Mouse (Mus musculus): ENCODE data around the gene Ctdsp2. TPM values are rescaled to one million over a fixed set of nuclear protein-coding genes. Genes with fewer than 3 reads are reported as not detected.

Gene Ctdsp2
- polyA plus RNA-seq, 1 experiment from 2014 or later, result 64.8 TPM

GRCm38 (mm10) chr10:127041774-127042338 lies 63.3 kb downstream of the Ctdsp2 start:
- peak overlapping the region; percentile 72 for H3K9ac ChIP-seq (replicated peaks; ENCODE audit: low read length)
- H3K36me3 ChIP-seq (replicated peaks; ENCODE audit: control insufficient read depth, insufficient read depth, low read depth, low read length), result peaks cover 3% of the 10 kb centered on the region
- H3K4me2 ChIP-seq (ENCODE audit: low read depth, low read length), result peak overlapping the region; percentile 85
- H3K9me3 ChIP-seq (replicated peaks; ENCODE audit: control insufficient read depth, low read length), result no peaks in the 10 kb centered on the region
- H3K4me1 ChIP-seq (ENCODE audit: control insufficient read depth, insufficient read depth, low read length), result no peaks in the 10 kb centered on the region
- ATAC-seq (replicated peaks; ENCODE audit: insufficient number of reproducible peaks, low FRiP score, low TSS enrichment, low read depth) (peak; percentile 82), DNase-seq (ENCODE audit: low spot score) (peak; percentile 94)
- H3K4me3 ChIP-seq (ENCODE audit: low read depth, low read length), result peak overlapping the region; percentile 78
- H3K27me3 ChIP-seq (ENCODE audit: control insufficient read depth, insufficient read depth, low read length), result no peaks in the 10 kb centered on the region
- no peak overlapping the region; the same call in 1 of the 2 replicates for H3K27ac ChIP-seq (replicated peaks; ENCODE audit: low read depth, low read length)
- under 1% methylated on average over 41 of the region's 44 CpGs for WGBS

DNA sequence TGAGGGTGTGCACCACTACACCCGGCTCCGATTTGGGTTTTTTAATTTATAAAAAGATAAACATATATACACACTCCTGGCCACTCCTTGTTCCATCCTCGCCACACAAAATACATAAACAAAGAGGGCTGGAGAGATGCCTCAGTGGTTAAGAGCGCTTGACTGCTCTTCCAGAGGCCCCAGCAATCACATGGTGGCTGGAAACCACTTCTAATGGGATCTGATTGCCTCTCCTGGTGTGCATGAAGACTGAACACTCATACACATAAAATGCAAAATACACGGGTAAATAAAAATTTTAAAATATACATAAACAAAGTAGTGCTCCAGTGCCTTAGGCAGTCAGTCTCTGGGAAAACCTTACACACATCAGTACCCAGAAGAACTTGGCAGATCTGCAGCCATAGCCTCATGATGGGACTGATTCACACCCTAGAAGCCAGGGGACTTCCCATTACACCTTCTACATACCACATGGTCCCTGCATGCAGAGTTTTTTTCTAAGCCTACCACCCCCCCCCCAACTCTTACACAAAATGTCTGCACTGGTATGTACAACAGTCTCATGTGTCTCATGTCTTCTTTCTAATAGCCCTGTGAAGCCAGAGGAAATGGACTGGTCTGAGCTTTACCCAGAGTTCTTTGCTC lies 64.1 kb downstream of the Ctdsp2 start:
- H3K4me1 ChIP-seq (ENCODE audit: control insufficient read depth, insufficient read depth, low read length), result no peaks in the 10 kb centered on the region
- WGBS, result 23% methylated on average over 5 of the region's 5 CpGs
- H3K9me3 ChIP-seq (replicated peaks; ENCODE audit: control insufficient read depth, low read length), result no peaks in the 10 kb centered on the region
- H3K27ac ChIP-seq (replicated peaks; ENCODE audit: low read depth, low read length), result no peak overlapping the region
- peaks cover 3% of the 10 kb centered on the region for H3K36me3 ChIP-seq (replicated peaks; ENCODE audit: control insufficient read depth, insufficient read depth, low read depth, low read length)
- DNase-seq (ENCODE audit: low spot score) (no peak), ATAC-seq (replicated peaks; ENCODE audit: insufficient number of reproducible peaks, low FRiP score, low TSS enrichment, low read depth) (no peak)
- H3K4me3 ChIP-seq (ENCODE audit: low read depth, low read length), result peak overlapping the region; percentile 78
- H3K27me3 ChIP-seq (ENCODE audit: control insufficient read depth, insufficient read depth, low read length), result no peaks in the 10 kb centered on the region; the same call in none of the 2 replicates
- H3K4me2 ChIP-seq (ENCODE audit: low read depth, low read length), result peak overlapping the region; percentile 85
- peak overlapping the region; percentile 72 for H3K9ac ChIP-seq (replicated peaks; ENCODE audit: low read length)

GRCm38 (mm10) chr10:127043187-127043586 lies 64.7 kb downstream of the Ctdsp2 start:
- peaks cover 6% of the 10 kb centered on the region for H3K27me3 ChIP-seq (ENCODE audit: control insufficient read depth, insufficient read depth, low read length)
- WGBS, result 78% methylated on average over 6 of the region's 6 CpGs
- DNase-seq (ENCODE audit: low spot score), result no peak
- ATAC-seq (replicated peaks; ENCODE audit: insufficient number of reproducible peaks, low FRiP score, low TSS enrichment, low read depth), result no peak
- peaks cover 3% of the 10 kb centered on the region for H3K36me3 ChIP-seq (replicated peaks; ENCODE audit: control insufficient read depth, insufficient read depth, low read depth, low read length)
- H3K4me2 ChIP-seq (ENCODE audit: low read depth, low read length), result peak overlapping the region; percentile 85; the same call in 1 of the 2 replicates
- H3K4me3 ChIP-seq (ENCODE audit: low read depth, low read length), result no peak overlapping the region
- H3K4me1 ChIP-seq (ENCODE audit: control insufficient read depth, insufficient read depth, low read length), result no peaks in the 10 kb centered on the region
- no peak overlapping the region for H3K27ac ChIP-seq (replicated peaks; ENCODE audit: low read depth, low read length)
- H3K9me3 ChIP-seq (replicated peaks; ENCODE audit: control insufficient read depth, low read length), result no peaks in the 10 kb centered on the region
- no peak overlapping the region for H3K9ac ChIP-seq (replicated peaks; ENCODE audit: low read length)

- WGBS, result 28% methylated on average over 5 of the region's 5 CpGs
- H3K4me2 ChIP-seq (ENCODE audit: low read depth, low read length), result no peak within 1 kb of the TSS
- H3K4me3 ChIP-seq (ENCODE audit: low read depth, low read length), result no peak within 1 kb of the TSS
- no peaks in the 10 kb centered on the region for H3K9me3 ChIP-seq (replicated peaks; ENCODE audit: control insufficient read depth, low read length)
- DNase-seq (ENCODE audit: low spot score) (no peak), ATAC-seq (replicated peaks; ENCODE audit: insufficient number of reproducible peaks, low FRiP score, low TSS enrichment, low read depth) (no peak)
- peaks cover 36% of the 10 kb centered on the region for H3K27me3 ChIP-seq (ENCODE audit: control insufficient read depth, insufficient read depth, low read length)
- H3K4me1 ChIP-seq (ENCODE audit: control insufficient read depth, insufficient read depth, low read length), result no peaks in the 10 kb centered on the region
- H3K9ac ChIP-seq (replicated peaks; ENCODE audit: low read length), result no peak within 1 kb of the TSS
- no peak within 1 kb of the TSS for H3K27ac ChIP-seq (replicated peaks; ENCODE audit: low read depth, low read length)
- H3K36me3 ChIP-seq (replicated peaks; ENCODE audit: control insufficient read depth, insufficient read depth, low read depth, low read length), result peaks cover 3% of the 10 kb centered on the region
Observed at GRCm38 (mm10) chr10:127047954-127048353, 69.4 kb downstream of the Ctdsp2 start, which contains the start of gene Cyp27b1. Cyp27b1 (plus strand) TSS chr10:127048250.

GRCm38 (mm10) chr10:127048608-127049394 lies 70.3 kb downstream of the Ctdsp2 start:
- Histone ChIP-seq H3K27ac (replicated peaks; ENCODE audit: low read depth, low read length) (no peak overlapping the region), H3K4me3 (ENCODE audit: low read depth, low read length) (no peak overlapping the region), H3K27me3 (ENCODE audit: control insufficient read depth, insufficient read depth, low read length) (peaks cover 36% of the 10 kb centered on the region), H3K4me1 (ENCODE audit: control insufficient read depth, insufficient read depth, low read length) (no peaks in the 10 kb centered on the region), H3K9ac (replicated peaks; ENCODE audit: low read length) (no peak overlapping the region; the same call in 1 of the 2 replicates), H3K4me2 (ENCODE audit: low read depth, low read length) (no peak overlapping the region), H3K9me3 (replicated peaks; ENCODE audit: control insufficient read depth, low read length) (no peaks in the 10 kb centered on the region), H3K36me3 (replicated peaks; ENCODE audit: control insufficient read depth, insufficient read depth, low read depth, low read length) (peaks cover 3% of the 10 kb centered on the region)
- ATAC-seq (replicated peaks; ENCODE audit: insufficient number of reproducible peaks, low FRiP score, low TSS enrichment, low read depth), result no peak
- DNase-seq (ENCODE audit: low spot score), result no peak
- WGBS, result 5% methylated on average over 35 of the region's 35 CpGs

MicroRNA genes within 50 kb of the gene (microRNA counts, 519-probe panel; counts per million panel counts)
- 3,535 counts per million, percentile 51 among the panel's probes with 10 or more counts for microRNA mmu-miR-26a
- microRNA mmu-miR-546, result not detected

Small RNAs within 50 kb of the gene (microRNA-seq; reads per million reads assigned to microRNA genes)
- gene Mir26a-2 (ENCODE audit: borderline number of aligned reads) (47.5 reads per million, percentile 32 among the genes with 10 or more reads in this experiment), gene Mir546 (ENCODE audit: borderline number of aligned reads) (1.9 reads per million)

Other genes starting within 250 kb of the Ctdsp2 start
- gene Atp23, start 77.4 kb upstream of the Ctdsp2 start, polyA plus RNA-seq (2014; fragmentation: Nextera tagmentation; extraction: Ambion mirVana), result 18.9 and 19.3 TPM in 2 replicates
- gene Avil, start 22.0 kb downstream of the Ctdsp2 start, polyA plus RNA-seq (2014; fragmentation: Nextera tagmentation; extraction: Ambion mirVana), result 0.39 and 0.42 TPM in 2 replicates
- gene Tsfm, start 52.1 kb downstream of the Ctdsp2 start, polyA plus RNA-seq (2014; fragmentation: Nextera tagmentation; extraction: Ambion mirVana), result 88.0 and 88.5 TPM in 2 replicates
- gene Mettl1, start 62.7 kb downstream of the Ctdsp2 start, polyA plus RNA-seq (2014; fragmentation: Nextera tagmentation; extraction: Ambion mirVana), result 42.7 and 44.8 TPM in 2 replicates
- gene Eef1akmt3, start 62.8 kb downstream of the Ctdsp2 start, polyA plus RNA-seq (2014; fragmentation: Nextera tagmentation; extraction: Ambion mirVana), result 0.07 and 0.29 TPM in 2 replicates
- gene Cyp27b1, start 69.5 kb downstream of the Ctdsp2 start, polyA plus RNA-seq (2014; fragmentation: Nextera tagmentation; extraction: Ambion mirVana), result not detected in 2 replicates
- 1.5 and 1.8 TPM in 2 replicates for gene March9, start 81.5 kb downstream of the Ctdsp2 start, polyA plus RNA-seq (2014; fragmentation: Nextera tagmentation; extraction: Ambion mirVana)
- 3,117 and 3,128 TPM in 2 replicates for gene Cdk4, start 84.8 kb downstream of the Ctdsp2 start, polyA plus RNA-seq (2014; fragmentation: Nextera tagmentation; extraction: Ambion mirVana)
- 83.4 and 98.5 TPM in 2 replicates for gene Tspan31, start 91.5 kb downstream of the Ctdsp2 start, polyA plus RNA-seq (2014; fragmentation: Nextera tagmentation; extraction: Ambion mirVana)
- gene Agap2, start 96.6 kb downstream of the Ctdsp2 start, polyA plus RNA-seq (2014; fragmentation: Nextera tagmentation; extraction: Ambion mirVana), result 0.80 and 0.95 TPM in 2 replicates
- 29.5 and 29.9 TPM in 2 replicates for gene Os9, start 142.4 kb downstream of the Ctdsp2 start, polyA plus RNA-seq (2014; fragmentation: Nextera tagmentation; extraction: Ambion mirVana)
- 4.9 and 5.2 TPM in 2 replicates for gene B4galnt1, start 186.5 kb downstream of the Ctdsp2 start, polyA plus RNA-seq (2014; fragmentation: Nextera tagmentation; extraction: Ambion mirVana)
- 1.1 and 2.0 TPM in 2 replicates for gene Slc26a10, start 201.9 kb downstream of the Ctdsp2 start, polyA plus RNA-seq (2014; fragmentation: Nextera tagmentation; extraction: Ambion mirVana)
- gene Arhgef25, start 211.4 kb downstream of the Ctdsp2 start, polyA plus RNA-seq (2014; fragmentation: Nextera tagmentation; extraction: Ambion mirVana), result 32.7 and 38.4 TPM in 2 replicates
- gene Dtx3, start 217.0 kb downstream of the Ctdsp2 start, polyA plus RNA-seq (2014; fragmentation: Nextera tagmentation; extraction: Ambion mirVana), result 93.8 and 108 TPM in 2 replicates
- gene Pip4k2c, start 232.9 kb downstream of the Ctdsp2 start, polyA plus RNA-seq (2014; fragmentation: Nextera tagmentation; extraction: Ambion mirVana), result 14.7 and 17.8 TPM in 2 replicates